Mouse (Mus musculus) heart, adult 2 months (tissue): ENCODE measurements around the gene Defb29.

Experiments
- CTCF ChIP-seq: fragments of 200-600 bp; IDR thresholded peaks from 2 replicates; pipeline ENCODE4 v1.8.1; 2022; ENCODE audit warnings: antibody characterized with exemption, mild to moderate bottlenecking, moderate library complexity
- POLR2A ChIP-seq: fragments of 200-500 bp; IDR thresholded peaks from 2 replicates; pipeline ENCODE4 v1.6.1; 2011; ENCODE audit warnings: mild to moderate bottlenecking, low read depth, low read length, control low read depth; ENCODE audit not compliant: insufficient read depth

- no peak for TF ChIP-seq POLR2A
- TF ChIP-seq CTCF, result no peak
Measured at GRCm38 (mm10) chr2:152500204-152500862, 39.6 kb downstream of the Defb29 start.
